Mouse (Mus musculus) cerebral cortex, adult 2 months (tissue): Measurements from ENCODE around the gene Npas2.

Source experiments
- whole genome bisulfite sequencing: fragments of 180-500 bp; shearing (Covaris S2); methylation state at CpG from one replicate; pipeline ENCODE4 v1.1.7; 2018; 5-methylcytosine and 5-hydroxymethylcytosine counted together

Gene Npas2

GRCm38 (mm10) chr1:39284786-39285185 lies 91.3 kb downstream of the Npas2 start:
- WGBS, result 64% methylated on average over 16 of the region's 16 CpGs

- 90% methylated on average over 9 of the region's 9 CpGs for WGBS
These were observed 93.5 kb downstream of the Npas2 start for GRCm38 (mm10) chr1:39287076-39287475.

GRCm38 (mm10) chr1:39287831-39288230 lies 94.3 kb downstream of the Npas2 start:
- WGBS, result 56% methylated on average over 4 of the region's 4 CpGs

GRCm38 (mm10) chr1:39288425-39288824 lies 94.9 kb downstream of the Npas2 start:
- WGBS, result 46% methylated on average over 3 of the region's 3 CpGs

- 90% methylated on average over 3 of the region's 3 CpGs for WGBS
These were observed 98.5 kb downstream of the Npas2 start for GRCm38 (mm10) chr1:39292001-39292400.

- WGBS, result 92% methylated on average over 9 of the region's 9 CpGs
These were observed 104.8 kb downstream of the Npas2 start for GRCm38 (mm10) chr1:39298294-39298693.

GRCm38 (mm10) chr1:39300243-39300642 lies 106.7 kb downstream of the Npas2 start:
- 55% methylated on average over 9 of the region's 9 CpGs for WGBS

GRCm38 (mm10) chr1:39300676-39301075 lies 107.1 kb downstream of the Npas2 start:
- WGBS, result 82% methylated on average over 6 of the region's 6 CpGs

- WGBS, result 87% methylated on average over 7 of the region's 7 CpGs
These were observed 108.7 kb downstream of the Npas2 start for GRCm38 (mm10) chr1:39302246-39302645.

GRCm38 (mm10) chr1:39303054-39303649 lies 109.6 kb downstream of the Npas2 start:
- WGBS, result 66% methylated on average over 4 of the region's 4 CpGs

GRCm38 (mm10) chr1:39307971-39308370 lies 114.4 kb downstream of the Npas2 start:
- WGBS, result 75% methylated on average over 2 of the region's 2 CpGs

- 88% methylated on average over 7 of the region's 7 CpGs for WGBS
These were observed 116.0 kb downstream of the Npas2 start for GRCm38 (mm10) chr1:39309548-39309947.

- WGBS, result 49% methylated on average over 25 of the region's 25 CpGs
These were observed 118.9 kb downstream of the Npas2 start for GRCm38 (mm10) chr1:39312345-39312967.

- 44% methylated on average over 10 of the region's 10 CpGs for WGBS
These were observed 120.1 kb downstream of the Npas2 start for GRCm38 (mm10) chr1:39313352-39314245.

GRCm38 (mm10) chr1:39317935-39318334 lies 124.4 kb downstream of the Npas2 start:
- WGBS, result 48% methylated on average over 2 of the region's 2 CpGs

GRCm38 (mm10) chr1:39318870-39319269 lies 125.3 kb downstream of the Npas2 start:
- WGBS, result 31% methylated on average over 7 of the region's 7 CpGs

- 78% methylated on average over 6 of the region's 6 CpGs for WGBS
These were observed 128.4 kb downstream of the Npas2 start for GRCm38 (mm10) chr1:39321954-39322353.

- whole genome bisulfite sequencing, result 73% methylated on average over 6 of the region's 6 CpGs
These were observed 131.7 kb downstream of the Npas2 start for GRCm38 (mm10) chr1:39325228-39325627.

GRCm38 (mm10) chr1:39327546-39327945 lies 134.0 kb downstream of the Npas2 start:
- 48% methylated on average over 7 of the region's 7 CpGs for WGBS

GRCm38 (mm10) chr1:39330857-39331594 lies 137.5 kb downstream of the Npas2 start:
- WGBS, result 74% methylated on average over 7 of the region's 7 CpGs

GRCm38 (mm10) chr1:39332456-39332855 lies 138.9 kb downstream of the Npas2 start:
- WGBS, result 90% methylated on average over 4 of the region's 4 CpGs
